Mouse (Mus musculus) kidney, postnatal 14 days (tissue): ENCODE data around the gene Pds5a.
"Not testable (repeated sequence)": the region's sequence is repeated elsewhere in the genome, so short reads cannot be mapped to it uniquely, and the experiment has no call there.

Experiments used
- DNase-seq: peaks from one replicate; pipeline ENCODE4 v3.0.0; 2022; ENCODE audit warnings: mixed read lengths

Gene Pds5a

GRCm38 (mm10) chr5:65697836-65698758 is at the start of gene Pds5a:
Gene Pds5a, minus strand, starts transcription at chr5:65698273.
- peak; percentile 93 for DNase-seq

GRCm38 (mm10) chr5:65746908-65747307 is 48.8 kb upstream of the Pds5a start:
- DNase-seq = no peak

- no peak for DNase-seq
Observed at GRCm38 (mm10) chr5:65739366-65739765, 41.3 kb upstream of the Pds5a start.

GRCm38 (mm10) chr5:65735601-65736000 is 37.5 kb upstream of the Pds5a start:
- no peak for DNase-seq

- DNase-seq = peak; percentile 81
Observed at GRCm38 (mm10) chr5:65731173-65732007, 33.3 kb upstream of the Pds5a start.

GRCm38 (mm10) chr5:65724311-65725054 is 26.4 kb upstream of the Pds5a start:
- DNase-seq = peak; percentile 77

- no peak for DNase-seq
Observed at GRCm38 (mm10) chr5:65718368-65718767, 20.3 kb upstream of the Pds5a start.

- not testable (repeated sequence) for DNase-seq
Observed at GRCm38 (mm10) chr5:65717903-65718211, 19.8 kb upstream of the Pds5a start.

- DNase-seq = peak; percentile 20
Observed at GRCm38 (mm10) chr5:65717063-65717902, 19.2 kb upstream of the Pds5a start.

- no peak for DNase-seq
Observed at GRCm38 (mm10) chr5:65715084-65715483, 17.0 kb upstream of the Pds5a start.

GRCm38 (mm10) chr5:65711463-65711862 is 13.4 kb upstream of the Pds5a start:
- no peak for DNase-seq

- DNase-seq = no peak
Observed at GRCm38 (mm10) chr5:65710267-65710666, 12.2 kb upstream of the Pds5a start.

- no peak for DNase-seq
Observed at GRCm38 (mm10) chr5:65706979-65707378, 8.9 kb upstream of the Pds5a start.

- DNase-seq = no peak
Observed at GRCm38 (mm10) chr5:65706171-65706570, 8.1 kb upstream of the Pds5a start.

GRCm38 (mm10) chr5:65704765-65705678 is 6.9 kb upstream of the Pds5a start:
- DNase-seq = no peak

GRCm38 (mm10) chr5:65703261-65703660 is 5.2 kb upstream of the Pds5a start:
- DNase-seq = no peak

- DNase-seq = no peak
Observed at GRCm38 (mm10) chr5:65700102-65700501, 2.0 kb upstream of the Pds5a start.

- no peak for DNase-seq
Observed at GRCm38 (mm10) chr5:65699146-65699545, 1.1 kb upstream of the Pds5a start.

- no peak for DNase-seq
Observed at GRCm38 (mm10) chr5:65698759-65699136, 675 bp upstream of the Pds5a start.

GRCm38 (mm10) chr5:65697486-65697835 is 612 bp downstream of the Pds5a start:
- DNase-seq = no peak

- DNase-seq = peak; percentile 85
Observed at GRCm38 (mm10) chr5:65696821-65697485, 1.1 kb downstream of the Pds5a start.
